Mouse (Mus musculus): ENCODE data around the gene Kcnma1.

The Kcnma1 gene

DNA sequence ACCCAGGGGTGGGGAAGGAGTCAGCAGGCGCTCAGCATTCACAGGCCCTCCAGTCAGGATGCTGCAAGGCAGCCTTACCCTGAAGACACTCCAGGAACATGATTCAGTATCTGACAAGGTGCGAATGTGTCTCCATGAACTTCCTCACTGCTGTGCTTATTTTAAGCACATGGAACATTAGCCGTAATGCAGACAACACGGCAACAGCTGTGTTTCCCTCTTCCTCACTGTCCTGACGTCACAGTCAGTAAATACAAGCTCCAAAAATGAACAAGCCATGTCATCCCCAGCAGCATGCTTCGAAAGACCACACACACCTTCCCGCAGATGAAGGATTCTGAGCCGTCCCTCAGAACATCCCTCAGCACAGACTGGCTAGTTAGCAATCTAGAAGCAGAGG, 47.8 kb downstream of the Kcnma1 start:
- no peak for DNase-seq (ENCODE audit: low spot score in 2 of 2)

- DNase-seq (ENCODE audit: low spot score in 2 of 2), result peak in 1 of 2 experiments; percentile 67
Measured at GRCm38 (mm10) chr14:23959061-23959460, 55.2 kb downstream of the Kcnma1 start.

DNA sequence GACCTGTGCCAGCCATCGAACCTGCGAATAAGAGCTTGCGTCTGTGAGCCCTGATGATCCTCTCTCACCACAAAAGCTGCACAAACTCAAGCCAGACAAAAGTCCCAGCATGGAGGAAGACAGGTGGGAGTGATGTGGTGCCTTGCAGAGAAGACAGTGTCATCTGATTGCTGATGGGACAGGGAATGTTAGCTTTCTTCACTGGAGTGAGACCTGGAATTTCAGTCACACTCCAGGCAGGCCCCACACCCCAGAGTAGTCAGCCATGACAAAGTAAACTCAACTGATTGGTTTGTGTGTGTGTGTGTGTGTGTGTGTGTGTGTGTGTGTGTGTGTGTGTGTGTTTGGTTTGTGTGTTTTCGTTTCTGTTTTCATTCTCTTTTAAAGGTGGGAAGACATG, 57.0 kb downstream of the Kcnma1 start:
- no peak for DNase-seq (ENCODE audit: low spot score in 2 of 2)

DNA sequence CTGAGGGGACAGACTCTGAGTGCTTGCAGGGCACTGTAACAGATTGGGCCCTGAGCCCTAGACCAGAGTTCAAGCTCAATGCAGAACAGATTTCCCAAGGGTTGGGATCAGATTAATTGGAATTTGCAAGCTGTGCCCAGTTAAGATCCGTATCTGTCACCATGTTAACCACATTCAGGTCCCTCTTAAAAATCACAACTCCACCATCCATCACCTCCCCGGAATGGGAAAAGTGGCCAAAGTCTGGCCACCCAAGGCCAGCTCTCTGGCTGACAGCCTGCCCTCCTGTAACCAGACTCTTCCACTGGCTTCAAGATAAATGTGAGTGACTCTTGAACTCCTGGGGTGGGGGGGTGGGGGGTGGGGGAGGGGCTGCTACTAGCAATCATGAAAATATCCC, 70.4 kb downstream of the Kcnma1 start:
- no peak for DNase-seq (ENCODE audit: low spot score in 2 of 2)

DNA sequence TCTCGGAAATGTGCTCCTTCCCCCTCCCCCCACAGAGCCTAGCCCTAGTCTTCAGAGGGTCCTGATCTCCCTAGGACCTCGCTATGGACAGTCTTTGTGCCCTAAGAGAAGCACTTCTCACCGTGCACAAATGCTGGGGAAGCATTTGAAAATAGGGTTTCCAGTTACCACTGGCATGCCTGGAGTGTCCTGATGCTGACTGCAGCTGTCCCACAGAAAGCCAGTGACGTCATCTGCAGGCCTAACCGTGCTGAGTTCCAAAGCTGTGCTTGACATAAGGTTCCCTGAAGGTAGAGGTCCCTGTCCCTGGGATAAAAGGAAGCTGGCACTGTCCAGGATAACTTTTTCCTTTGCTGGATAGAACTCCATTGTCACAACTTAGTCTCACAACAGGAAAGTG, 71.1 kb downstream of the Kcnma1 start:
- DNase-seq (ENCODE audit: low spot score in 2 of 2), result no peak

- DNase-seq (ENCODE audit: low spot score in 2 of 2), result no peak
Measured at GRCm38 (mm10) chr14:23942103-23942502, 72.2 kb downstream of the Kcnma1 start.

GRCm38 (mm10) chr14:23935016-23935415, 79.3 kb downstream of the Kcnma1 start:
- DNase-seq (ENCODE audit: low spot score in 2 of 2), result no peak

GRCm38 (mm10) chr14:23931671-23932071, 82.6 kb downstream of the Kcnma1 start:
- no peak for DNase-seq (ENCODE audit: low spot score in 2 of 2)

- DNase-seq (ENCODE audit: low spot score in 2 of 2), result no peak
Measured at GRCm38 (mm10) chr14:23929168-23929567, 85.1 kb downstream of the Kcnma1 start.

GRCm38 (mm10) chr14:23923356-23923755, 90.9 kb downstream of the Kcnma1 start:
- no peak for DNase-seq (ENCODE audit: low spot score in 2 of 2)

- DNase-seq (ENCODE audit: low spot score in 2 of 2), result no peak
Measured at GRCm38 (mm10) chr14:23922755-23923154, 91.5 kb downstream of the Kcnma1 start.

GRCm38 (mm10) chr14:23911108-23911629, 103.1 kb downstream of the Kcnma1 start:
- no peak for DNase-seq (ENCODE audit: low spot score in 2 of 2)

- no peak for DNase-seq (ENCODE audit: low spot score in 2 of 2)
Measured at GRCm38 (mm10) chr14:23908564-23908963, 105.7 kb downstream of the Kcnma1 start.

GRCm38 (mm10) chr14:23902636-23903279, 111.5 kb downstream of the Kcnma1 start:
- no peak for DNase-seq (ENCODE audit: low spot score in 2 of 2)

DNA sequence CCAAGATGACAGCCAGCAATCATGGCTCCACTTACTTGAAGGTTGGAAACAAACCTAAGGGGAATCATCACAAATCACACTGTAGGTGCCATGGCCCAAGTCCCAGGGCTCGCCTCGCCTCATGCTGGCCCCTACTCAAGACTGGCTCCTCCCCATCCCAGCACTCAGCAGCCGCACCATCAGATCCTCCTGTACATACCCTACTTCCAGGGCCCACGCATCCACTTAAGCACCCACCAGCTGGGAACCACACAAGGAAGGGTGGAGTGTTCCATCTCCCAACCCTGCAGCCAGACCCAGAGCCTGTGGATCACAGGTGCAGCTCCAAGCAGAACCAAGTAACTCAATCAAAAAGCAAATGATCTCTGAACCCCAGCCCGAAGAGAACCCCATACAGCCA, 114.8 kb downstream of the Kcnma1 start:
- no peak for DNase-seq (ENCODE audit: low spot score in 2 of 2)

- no peak for DNase-seq (ENCODE audit: low spot score in 2 of 2)
Measured at GRCm38 (mm10) chr14:23897815-23898214, 116.5 kb downstream of the Kcnma1 start.

DNA sequence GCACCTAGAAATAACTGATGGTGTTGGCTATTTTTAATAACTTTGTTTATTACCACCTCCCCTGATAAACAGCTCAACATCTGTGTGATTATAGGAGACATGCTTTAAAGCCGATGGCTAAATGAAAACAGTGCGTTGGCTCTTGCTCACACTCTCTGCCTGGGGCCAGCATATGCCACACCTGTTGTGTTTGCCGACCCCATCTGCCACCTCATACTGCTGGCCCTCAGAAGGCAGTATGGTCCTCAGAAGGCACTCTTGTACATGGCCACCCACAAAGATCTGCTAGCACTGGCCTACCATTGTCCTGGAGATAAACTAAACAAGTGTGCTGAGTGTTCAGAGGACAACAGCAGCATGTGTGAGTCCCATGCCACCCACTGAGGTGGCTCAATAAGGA, 118.3 kb downstream of the Kcnma1 start:
- DNase-seq (ENCODE audit: low spot score in 2 of 2), result no peak

- no peak for DNase-seq (ENCODE audit: low spot score in 2 of 2)
Measured at GRCm38 (mm10) chr14:23886112-23886511, 128.2 kb downstream of the Kcnma1 start.

DNA sequence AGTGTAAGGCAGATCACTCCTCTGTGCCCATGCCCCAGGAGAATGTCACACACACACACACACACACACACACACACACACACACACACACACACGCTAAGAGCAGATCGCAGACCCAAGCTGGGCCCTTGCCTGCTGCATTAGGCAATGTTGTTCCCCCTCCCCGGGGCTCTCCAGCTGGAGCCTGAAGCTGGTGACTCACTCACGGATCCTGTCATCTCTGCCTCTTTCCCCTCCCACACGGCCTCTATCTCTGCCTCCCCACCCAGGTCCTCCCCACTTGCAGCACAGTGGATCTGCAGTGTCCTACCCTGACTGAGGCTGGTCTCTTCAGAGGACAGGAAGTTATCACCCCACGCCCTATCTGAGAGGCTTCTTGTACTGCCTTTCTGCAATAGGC, 128.8 kb downstream of the Kcnma1 start:
- peak; percentile 24 to 69 for DNase-seq (ENCODE audit: low spot score in 2 of 2)

DNA sequence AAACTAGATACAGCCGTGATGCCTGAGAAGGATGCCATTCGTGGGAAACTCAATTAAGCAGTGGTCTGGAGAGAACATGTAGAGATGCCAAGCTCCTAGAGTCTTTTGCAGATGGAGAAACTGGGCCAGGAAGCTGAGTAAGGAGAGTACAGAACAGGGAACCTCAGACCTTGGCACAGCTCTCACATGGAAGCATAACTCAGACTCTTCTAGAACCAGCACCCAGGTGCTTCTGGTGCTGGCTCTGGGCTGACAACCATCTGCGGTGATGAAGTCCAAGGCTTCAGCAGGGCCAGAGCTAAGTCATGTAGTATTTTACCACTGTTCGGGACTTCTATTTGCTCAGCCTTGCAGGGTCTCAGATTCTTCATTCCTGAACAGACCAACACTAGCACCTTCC, 129.2 kb downstream of the Kcnma1 start:
- no peak for DNase-seq (ENCODE audit: low spot score in 2 of 2)

GRCm38 (mm10) chr14:23882001-23882400, 132.3 kb downstream of the Kcnma1 start:
- DNase-seq (ENCODE audit: low spot score in 2 of 2), result no peak

- no peak for DNase-seq (ENCODE audit: low spot score in 2 of 2)
Measured at GRCm38 (mm10) chr14:23879331-23879730, 135.0 kb downstream of the Kcnma1 start.

- no peak for DNase-seq (ENCODE audit: low spot score in 2 of 2)
Measured at GRCm38 (mm10) chr14:23877561-23877960, 136.7 kb downstream of the Kcnma1 start.

GRCm38 (mm10) chr14:23874545-23874944, 139.7 kb downstream of the Kcnma1 start:
- DNase-seq (ENCODE audit: low spot score in 2 of 2), result no peak
